Mouse (Mus musculus) MEL (cell line): ENCODE results near the gene Gm20662.

Source experiments
- CTCF ChIP-seq, 3 experiments: IDR thresholded peaks in 2 of 3; conservative IDR thresholded peaks in 1 of 3; 2 replicates each; pipeline ENCODE4 v1.5.1; 2011 to 2012; ENCODE audit warnings: low read length in 3 of 3, low read depth in 2 of 3, mild to moderate bottlenecking in 2 of 3, improper control_type of control experiment in 1 of 3, inconsistent platforms in 1 of 3, mixed read lengths in 1 of 3, moderate library complexity in 1 of 3; ENCODE audit not compliant: control insufficient read depth in 1 of 3, insufficient read depth in 1 of 3, poor library complexity in 1 of 3, severe bottlenecking in 1 of 3
- EP300 ChIP-seq, 2 experiments: IDR thresholded peaks; 2 replicates each; pipeline ENCODE4 v1.6.1; 2011; ENCODE audit warnings: improper control_type of control experiment in 2 of 2, low read length in 2 of 2, low read depth in 1 of 2, mild to moderate bottlenecking in 1 of 2
- MAX ChIP-seq: IDR thresholded peaks from 2 replicates; pipeline ENCODE4 v1.6.1; 2011; ENCODE audit warnings: low read length, improper control_type of control experiment

DNA sequence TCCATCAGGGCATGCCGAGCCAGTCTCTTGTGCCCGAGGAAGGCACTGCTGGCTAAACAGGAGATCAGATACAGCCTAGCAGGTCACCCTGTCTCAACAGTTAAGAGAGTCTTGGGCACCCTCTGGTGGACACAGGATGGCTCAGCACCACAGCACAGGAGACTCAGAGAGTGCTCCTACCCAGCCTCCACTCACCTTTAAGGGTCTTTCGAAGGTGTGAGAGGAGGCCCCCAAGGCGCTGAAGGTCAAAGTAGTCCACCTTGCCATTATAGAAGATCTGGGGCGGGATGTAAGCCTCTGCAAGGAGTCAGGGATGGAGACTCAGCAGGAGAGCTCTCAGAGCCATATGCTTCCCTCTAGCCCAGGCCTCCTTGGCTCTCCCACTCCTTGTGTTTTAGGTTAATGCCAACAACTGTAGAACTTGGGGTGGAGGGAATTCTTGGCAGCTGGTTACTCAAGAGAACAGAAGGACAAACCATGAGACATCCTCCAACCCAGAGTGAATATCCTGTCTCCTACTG lies 69.4 kb downstream of the Gm20662 start:
- TF ChIP-seq CTCF (IDR thresholded peaks at IDR 0.05 in 2 of 3, conservative IDR thresholded peaks at IDR 0.05 in 1 of 3; ENCODE audit: control insufficient read depth in 1 of 3, insufficient read depth in 1 of 3, low read depth in 2 of 3, low read length in 3 of 3, poor library complexity in 1 of 3, severe bottlenecking in 1 of 3), result peak; percentile 80 to 84 (median 80)
- no peak for TF ChIP-seq MAX
- TF ChIP-seq EP300 (IDR thresholded peaks at IDR 0.05; ENCODE audit: low read depth in 1 of 2, low read length in 2 of 2), result no peak
